Mouse (Mus musculus): ENCODE measurements at regions not wholly inside any gene's neighbourhood (a gene's known extent, or its start where the extent isn't known, plus 50 kb on each side); places are given as distances from the start of the nearest gene placed in this dataset.

GRCm38 (mm10) chr3:125813798-125814197, 124.6 kb downstream of the Ugt8a start:
- no peak for DNase-seq (ENCODE audit: inconsistent age in 2 of 2, low spot score in 1 of 2)

- DNase-seq (ENCODE audit: inconsistent age in 2 of 2, low spot score in 1 of 2): no peak
These were observed 125.6 kb downstream of the Ugt8a start for GRCm38 (mm10) chr3:125812829-125813228.

GRCm38 (mm10) chr3:125794606-125795005, 143.8 kb downstream of the Ugt8a start:
- peak in 1 of 2 experiments; percentile 27 for DNase-seq (ENCODE audit: inconsistent age in 2 of 2, low spot score in 1 of 2)

GRCm38 (mm10) chr3:125781357-125781756, 157.1 kb downstream of the Ugt8a start:
- DNase-seq (ENCODE audit: inconsistent age in 2 of 2, low spot score in 1 of 2): no peak

GRCm38 (mm10) chr3:125780251-125780650, 158.2 kb downstream of the Ugt8a start:
- no peak for DNase-seq (ENCODE audit: inconsistent age in 2 of 2, low spot score in 1 of 2)
